Mouse (Mus musculus) lung, adult 2 months (tissue): ENCODE measurements around the gene Immt. TPM values are rescaled to one million over a fixed set of nuclear protein-coding genes. Genes with fewer than 3 reads are reported as not detected.
A peak's percentile ranks its signal among the peaks of the same experiment; 100 is the strongest.
"Not testable (repeated sequence)": the region's sequence is repeated elsewhere in the genome, so short reads cannot be mapped to it uniquely, and the experiment has no call there.

ENCODE experiments used
- DNase-seq: peaks from one replicate; pipeline ENCODE4 v3.0.0; 2022
- H3K4me1 ChIP-seq: fragments of 200-500 bp; 2 replicates; pipeline ENCODE4 v1.6.1; 2011; ENCODE audit warnings: low read length; ENCODE audit not compliant: control insufficient read depth, insufficient read depth
- H3K4me3 ChIP-seq: fragments of 200-500 bp; replicated peaks from 2 replicates; pipeline ENCODE3; 2011; ENCODE audit warnings: low read depth, mild to moderate bottlenecking, control low read depth, low read length; ENCODE audit errors: extremely low read depth
- CTCF ChIP-seq: fragments of 200-500 bp; IDR thresholded peaks from 2 replicates; pipeline ENCODE4 v1.5.1; 2011; ENCODE audit warnings: mild to moderate bottlenecking, low read length, control low read depth; ENCODE audit not compliant: insufficient read depth
- POLR2A ChIP-seq: fragments of 200-500 bp; IDR thresholded peaks from 2 replicates; pipeline ENCODE4 v1.6.1; 2011; ENCODE audit warnings: low read depth, mild to moderate bottlenecking, control low read depth, low read length, borderline replicate concordance; ENCODE audit errors: extremely low read depth
- WGBS: fragments of 180-500 bp; shearing (Covaris S2); methylation state at CpG from one replicate; pipeline ENCODE4 v1.1.7; 2018; 5-methylcytosine and 5-hydroxymethylcytosine counted together
- polyA plus RNA-seq: library from polyadenylated mRNA; depleted of rRNA; stranded (reverse); fragments of >200 nt; gene quantifications from 2 replicates; pipeline ENCODE4 v1.2.3, GENCODE M21; 2012

The Immt gene
- polyA plus RNA-seq, 1 experiment: 33.5 TPM

DNA sequence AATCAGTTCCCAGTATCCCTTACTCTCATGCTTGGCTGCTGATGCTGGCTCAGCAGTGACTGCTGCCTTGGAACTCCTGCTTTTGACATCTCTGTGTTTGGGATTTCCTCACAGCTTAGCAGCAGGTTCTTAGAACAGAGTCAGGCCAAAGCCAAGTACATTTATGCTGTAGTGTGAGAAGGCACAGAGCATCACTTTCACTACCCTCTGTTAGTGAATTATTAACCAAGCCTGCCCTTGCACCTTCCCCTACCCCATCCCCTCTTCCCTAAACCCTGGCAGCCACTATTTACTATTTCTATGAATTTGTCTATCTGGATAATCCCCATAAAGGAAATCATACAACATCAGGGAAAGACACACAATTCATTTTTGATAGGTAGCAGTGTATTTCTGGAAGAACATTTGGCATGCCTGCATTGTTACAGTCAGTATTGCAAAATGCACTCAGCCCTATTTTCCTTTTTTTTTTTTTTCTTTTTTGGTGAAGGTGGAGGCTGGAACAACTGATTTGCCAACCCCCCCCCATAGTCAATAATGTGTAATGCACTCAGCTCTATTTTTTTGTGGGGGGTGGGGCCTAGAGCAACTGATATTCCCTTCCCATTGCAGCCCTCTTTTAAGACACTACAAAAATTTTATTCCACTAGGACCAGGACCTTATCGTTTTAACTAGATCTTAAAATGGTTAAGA, 9.6 kb downstream of the Immt start:
- Histone ChIP-seq H3K4me1 (peaks cover 5% of the 10 kb centered on the region; the same call in 1 of the 2 replicates), H3K4me3 (no peak overlapping the region)
- DNase-seq: no peak
- TF ChIP-seq POLR2A (no peak), CTCF (no peak)
- WGBS: 86% methylated on average over 1 of the region's 1 CpGs

- not testable (repeated sequence) for H3K4me1 ChIP-seq, DNase-seq, H3K4me3 ChIP-seq
- WGBS: 92% methylated on average over 6 of the region's 6 CpGs
Observed at GRCm38 (mm10) chr6:71846906-71847305, 15.8 kb downstream of the Immt start.

- Histone ChIP-seq H3K4me1 (no peaks in the 10 kb centered on the region), H3K4me3 (no peak overlapping the region)
- DNase-seq: no peak
- WGBS: 84% methylated on average over 2 of the region's 2 CpGs
- TF ChIP-seq CTCF (no peak), POLR2A (no peak)
Observed at GRCm38 (mm10) chr6:71867751-71868150, 36.6 kb downstream of the Immt start.

DNA sequence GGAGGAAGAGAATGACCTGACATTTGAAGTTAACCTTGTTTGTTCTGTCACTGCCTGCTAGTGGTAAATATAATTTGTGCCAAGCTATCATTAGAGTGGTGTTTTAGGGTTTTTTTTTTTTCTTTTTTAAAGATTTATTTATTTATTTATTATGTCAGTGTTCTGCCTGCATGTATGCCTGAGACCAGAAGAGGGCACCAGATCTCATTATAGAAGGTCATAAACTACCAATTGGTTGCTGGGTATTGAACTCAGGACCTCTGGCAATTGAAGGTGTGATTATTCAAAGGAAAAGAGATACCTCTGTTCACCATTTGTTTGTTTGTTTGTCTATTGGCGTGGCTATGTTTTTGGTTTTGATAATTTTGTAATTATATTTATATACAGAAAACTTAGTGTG, 37.7 kb downstream of the Immt start:
- Histone ChIP-seq H3K4me3 (no peak overlapping the region), H3K4me1 (no peaks in the 10 kb centered on the region)
- no peak for DNase-seq
- TF ChIP-seq POLR2A (no peak), CTCF (no peak)
- WGBS: 96% methylated on average over 1 of the region's 1 CpGs

GRCm38 (mm10) chr6:71871396-71871795, 40.3 kb downstream of the Immt start:
- TF ChIP-seq CTCF (no peak), POLR2A (no peak)
- DNase-seq: no peak
- Histone ChIP-seq H3K4me1 (no peaks in the 10 kb centered on the region; the same call in 1 of the 2 replicates), H3K4me3 (no peak overlapping the region)
- WGBS: 87% methylated on average over 9 of the region's 9 CpGs

GRCm38 (mm10) chr6:71877965-71878760, 47.0 kb downstream of the Immt start:
- DNase-seq: no peak
- WGBS: 84% methylated on average over 3 of the region's 3 CpGs
- TF ChIP-seq CTCF (no peak), POLR2A (no peak)
- H3K4me3 ChIP-seq: no peak overlapping the region
- no peaks in the 10 kb centered on the region; the same call in 1 of the 2 replicates for H3K4me1 ChIP-seq

DNA sequence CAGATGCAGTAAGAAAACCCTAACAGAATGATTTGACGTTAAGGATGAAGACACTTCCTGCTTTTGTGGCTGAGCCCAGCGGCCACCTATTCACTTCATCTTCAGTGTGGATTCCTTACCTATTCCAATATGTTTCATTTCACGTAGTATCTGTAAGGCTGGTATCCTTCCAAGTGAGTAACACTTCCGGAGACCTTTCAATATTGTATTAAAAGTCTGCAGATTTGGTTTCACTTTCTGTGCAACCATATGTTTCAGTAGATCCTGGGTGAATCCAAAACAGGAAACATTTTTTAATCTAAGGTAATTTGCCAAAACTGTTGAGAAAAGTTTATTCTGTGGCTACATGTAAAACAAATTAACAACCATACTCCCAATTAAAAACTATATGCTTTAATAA, 62.1 kb downstream of the Immt start:
- Histone ChIP-seq H3K4me1 (no peaks in the 10 kb centered on the region), H3K4me3 (no peak overlapping the region)
- 72% methylated on average over 4 of the region's 4 CpGs for WGBS
- DNase-seq: no peak
- TF ChIP-seq POLR2A (no peak), CTCF (no peak)

GRCm38 (mm10) chr6:71907702-71908235, 76.6 kb downstream of the Immt start:
- WGBS: 2% methylated on average over 4 of the region's 4 CpGs

DNA sequence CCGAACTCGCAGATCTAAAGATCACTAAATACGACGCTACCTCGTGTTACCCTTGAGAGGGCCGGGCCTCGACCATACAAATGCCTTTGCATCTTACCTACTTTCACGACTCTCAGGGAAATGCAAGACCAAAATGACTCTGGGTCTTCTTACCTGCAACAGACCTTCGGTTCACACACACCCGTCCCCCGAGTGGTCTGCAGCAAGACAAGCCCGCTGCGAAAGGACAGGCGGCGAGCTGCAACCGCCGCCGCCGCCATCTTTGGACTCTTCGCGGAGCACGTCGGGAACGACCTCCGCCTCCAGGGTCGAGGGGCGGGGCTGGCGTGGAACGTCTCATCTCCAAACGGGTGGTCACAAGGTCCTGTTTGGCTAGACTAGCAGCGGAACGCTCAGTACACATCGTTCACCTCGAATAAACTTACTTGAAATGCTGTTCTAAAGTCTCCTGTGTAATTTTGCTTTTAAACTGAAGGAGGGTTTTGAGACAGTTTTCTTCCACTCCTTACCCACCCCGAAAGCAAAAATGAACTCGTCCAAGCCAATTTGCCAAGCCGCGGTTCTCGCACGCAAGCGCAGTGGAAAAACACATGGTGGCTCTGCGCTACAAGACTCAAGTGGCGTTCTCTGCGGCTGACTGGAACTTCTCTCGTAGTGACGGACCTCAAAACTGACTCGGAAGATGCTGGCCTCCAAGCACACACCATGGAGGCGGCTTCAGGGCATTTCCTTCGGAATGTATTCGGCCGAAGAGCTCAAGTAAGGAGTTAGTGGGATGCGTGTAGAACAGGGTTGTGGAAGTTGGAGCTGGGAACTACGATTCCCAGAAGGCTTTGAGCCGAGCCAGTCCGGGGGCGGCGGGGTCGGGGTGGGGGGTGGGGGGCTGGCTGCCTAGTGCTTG, 77.6 kb downstream of the Immt start, which contains the start of the genes Ptcd3 and Polr1a:
Gene Ptcd3, minus strand, starts transcription at position 270 of the 901 bp plus-strand sequence.
Gene Polr1a, plus strand, starts transcription at position 573 of the 901 bp plus-strand sequence.
- TF ChIP-seq CTCF (no peak), POLR2A (peak; percentile 85)
- H3K4me3 ChIP-seq: peak within 1 kb of the TSS; percentile 90
- DNase-seq: peak; percentile 90
- peaks cover 6% of the 10 kb centered on the region for H3K4me1 ChIP-seq
- WGBS: under 1% methylated on average over 58 of the region's 58 CpGs

More at GRCm38 (mm10) chr6:71907702-71908235, 76.6 kb downstream of the Immt start:
- no peak for DNase-seq
- no peak for TF ChIP-seq CTCF
- TF ChIP-seq POLR2A: no peak
- H3K4me1 ChIP-seq: peaks cover 6% of the 10 kb centered on the region
- H3K4me3 ChIP-seq: peak overlapping the region; percentile 90
